Mouse (Mus musculus) Muller cell, postnatal 12 days (primary cell): Measurements from ENCODE around the gene Cpeb4.
"Not testable (repeated sequence)": the region's sequence is repeated elsewhere in the genome, so short reads cannot be mapped to it uniquely, and the experiment has no call there.

Experiments used
- DNase-seq: peaks from one replicate; pipeline ENCODE4 v3.0.0-alpha.2; 2015; ENCODE audit errors: inconsistent ontology term

Cpeb4 gene

DNA sequence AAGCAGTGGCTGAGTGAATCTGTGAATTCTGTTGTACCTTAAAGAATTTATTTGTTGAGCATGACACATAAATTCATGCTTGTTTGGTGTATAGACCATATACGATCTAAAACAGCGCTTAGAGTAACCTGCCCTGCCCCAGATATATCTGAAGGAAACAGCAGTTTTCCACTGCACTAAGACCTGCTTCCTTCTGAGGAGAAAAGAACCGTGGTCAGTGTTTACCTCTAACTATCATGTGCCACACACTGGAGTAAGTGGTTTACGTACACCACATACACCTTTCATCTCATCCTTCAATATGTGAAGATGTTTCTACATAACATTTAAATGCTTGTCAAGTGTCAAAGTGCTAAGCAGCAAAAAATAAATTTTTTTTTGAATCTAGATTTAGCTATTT, 102.1 kb downstream of the Cpeb4 start:
- no peak for DNase-seq

- DNase-seq, result peak; percentile 27
Measured at GRCm38 (mm10) chr11:31974826-31975225, 102.8 kb downstream of the Cpeb4 start.

GRCm38 (mm10) chr11:31975678-31976077, 103.7 kb downstream of the Cpeb4 start:
- no peak for DNase-seq

DNA sequence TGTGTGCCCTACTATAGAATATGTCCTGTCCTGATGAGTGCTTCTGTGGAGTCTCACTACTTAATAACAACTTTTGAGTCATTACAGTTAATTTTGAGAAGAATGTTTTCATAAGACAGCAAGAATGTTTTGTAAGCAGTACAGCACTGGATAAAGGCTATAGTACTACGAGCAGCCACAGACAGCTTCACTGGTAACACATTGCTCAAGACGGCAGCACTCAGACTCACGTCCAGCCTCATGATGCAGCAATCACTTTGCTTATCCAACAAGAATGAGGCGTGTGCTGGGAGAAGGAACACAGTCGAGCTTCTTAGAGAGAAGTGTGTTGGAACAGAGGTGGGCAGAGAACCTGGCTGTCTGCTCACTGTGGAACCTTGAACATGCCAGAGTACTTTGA, 104.1 kb downstream of the Cpeb4 start:
- no peak for DNase-seq

- DNase-seq, result not testable (repeated sequence)
Measured at GRCm38 (mm10) chr11:31980089-31980488, 108.1 kb downstream of the Cpeb4 start.

DNA sequence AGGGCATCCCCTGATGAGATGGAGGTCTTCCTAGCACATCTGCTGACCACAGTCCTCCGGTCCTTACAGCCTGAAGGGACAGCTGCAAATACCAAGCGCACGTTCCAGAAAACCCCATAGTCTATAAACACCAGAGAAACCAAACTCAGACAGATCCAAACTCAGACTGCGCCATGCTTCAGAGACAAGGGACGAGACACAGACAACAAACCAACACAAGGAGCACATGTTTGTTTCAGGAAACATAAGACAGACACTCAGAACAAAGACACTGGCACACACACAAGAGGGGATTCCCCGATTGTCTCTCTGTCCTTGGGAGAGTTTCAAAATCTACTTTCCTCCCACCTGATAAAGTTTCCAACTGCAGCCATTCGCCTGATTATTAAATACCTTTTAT, 109.8 kb downstream of the Cpeb4 start:
- no peak for DNase-seq

DNA sequence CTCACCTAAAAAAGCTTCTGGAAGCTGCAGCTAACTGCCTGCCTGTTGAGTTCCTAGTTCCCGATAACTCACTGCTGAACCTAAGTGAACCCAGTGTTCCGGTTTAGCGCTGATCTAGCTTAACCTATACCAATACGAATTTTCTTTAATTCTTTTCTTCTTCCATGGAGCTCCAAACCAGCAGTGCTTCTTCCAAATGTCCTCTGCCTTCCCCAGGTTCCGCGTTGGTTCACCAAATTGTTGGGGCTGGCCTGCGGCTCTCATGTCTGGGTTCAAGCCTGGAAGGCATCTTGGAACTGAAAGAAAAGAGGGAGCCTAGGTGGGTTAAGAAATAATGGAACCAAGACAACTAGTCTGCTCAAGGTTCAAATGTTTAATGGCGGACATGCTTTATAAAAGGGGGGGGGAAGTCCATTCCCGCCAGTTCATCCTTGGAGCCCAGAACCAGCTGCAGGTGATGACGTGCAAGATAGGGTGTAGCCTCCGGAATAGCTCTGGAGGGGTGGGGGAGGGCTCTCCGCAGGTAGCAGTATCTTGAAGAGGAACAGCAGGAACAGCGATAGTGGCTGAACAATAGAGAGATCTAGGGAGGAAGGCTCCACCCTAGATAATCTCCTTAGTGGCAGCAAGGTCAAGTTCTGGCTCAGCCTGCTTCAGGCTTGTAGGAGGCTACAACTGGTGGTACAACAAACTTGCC, 110.4 kb downstream of the Cpeb4 start:
- not testable (repeated sequence) for DNase-seq

GRCm38 (mm10) chr11:31983249-31983648, 111.2 kb downstream of the Cpeb4 start:
- no peak for DNase-seq

GRCm38 (mm10) chr11:31984786-31985185, 112.8 kb downstream of the Cpeb4 start:
- no peak for DNase-seq
